Mouse (Mus musculus): ENCODE data around the gene Vmn2r30. TPM values are rescaled to one million over a fixed set of nuclear protein-coding genes. Genes with fewer than 3 reads are reported as not detected.
"Not testable (repeated sequence)": the region's sequence is repeated elsewhere in the genome, so short reads cannot be mapped to it uniquely, and the experiment has no call there.

Vmn2r30 gene
- polyA plus RNA-seq (2015; fragmentation: Nextera tagmentation; extraction: Ambion mirVana), result 0.06 TPM in 1 of 2 replicates, not detected in the other

- not testable (repeated sequence) for H3K4me1 ChIP-seq (replicated peaks); H3K36me3 ChIP-seq; H3K9ac ChIP-seq; H3K27me3 ChIP-seq; ATAC-seq (ENCODE audit: low read depth); H3K4me2 ChIP-seq; H3K9me3 ChIP-seq; H3K4me3 ChIP-seq; H3K27ac ChIP-seq (replicated peaks)
- WGBS, result no CpG with 5 or more reads among the region's 1 CpGs
Observed at GRCm38 (mm10) chr7:7337509-7337908, at the start of gene Vmn2r30. Gene Vmn2r30 (minus strand): TSS chr7:7337609.

GRCm38 (mm10) chr7:7374431-7374830, 37.0 kb upstream of the Vmn2r30 start, which contains the start of gene Gm45783:
Gene Gm45783 (minus strand): TSS chr7:7374573.
- 59% methylated on average over 12 of the region's 12 CpGs for WGBS
- not testable (repeated sequence) for H3K4me1 ChIP-seq (replicated peaks); H3K27me3 ChIP-seq; H3K36me3 ChIP-seq; H3K4me3 ChIP-seq; H3K9me3 ChIP-seq; ATAC-seq (ENCODE audit: low read depth); H3K4me2 ChIP-seq; H3K27ac ChIP-seq (replicated peaks); H3K9ac ChIP-seq

- Histone ChIP-seq H3K4me3 (no peak overlapping the region), H3K9me3 (no peaks in the 10 kb centered on the region), H3K4me2 (no peak overlapping the region), H3K27ac (replicated peaks) (no peak overlapping the region), H3K4me1 (replicated peaks) (peaks cover 12% of the 10 kb centered on the region; the same call in 1 of the 2 replicates), H3K27me3 (no peaks in the 10 kb centered on the region), H3K36me3 (peaks cover 57% of the 10 kb centered on the region), H3K9ac (no peak overlapping the region)
- ATAC-seq (ENCODE audit: low read depth), result no peak
- 83% methylated on average over 16 of the region's 16 CpGs for WGBS
Observed at GRCm38 (mm10) chr7:7295595-7295994, 41.8 kb downstream of the Vmn2r30 start.

- Histone ChIP-seq H3K36me3 (peaks cover 34% of the 10 kb centered on the region), H3K4me3 (no peak overlapping the region), H3K27me3 (no peaks in the 10 kb centered on the region), H3K4me2 (no peak overlapping the region), H3K27ac (replicated peaks) (no peak overlapping the region), H3K9me3 (peaks cover 3% of the 10 kb centered on the region), H3K9ac (no peak overlapping the region), H3K4me1 (replicated peaks) (no peaks in the 10 kb centered on the region)
- 79% methylated on average over 1 of the region's 1 CpGs for WGBS
- ATAC-seq (ENCODE audit: low read depth), result no peak
Observed at GRCm38 (mm10) chr7:7281383-7281782, 56.0 kb downstream of the Vmn2r30 start.

- peak within 1 kb of the TSS; percentile 35 for H3K4me3 ChIP-seq
- H3K9me3 ChIP-seq; H3K4me1 ChIP-seq (replicated peaks); H3K27me3 ChIP-seq: not testable (repeated sequence)
- H3K27ac ChIP-seq (replicated peaks), result peak within 1 kb of the TSS; percentile 10
- peak within 1 kb of the TSS; percentile 17 for H3K9ac ChIP-seq
- ATAC-seq (ENCODE audit: low read depth), result peak; percentile 99
- H3K4me2 ChIP-seq, result peak within 1 kb of the TSS; percentile 41
- H3K36me3 ChIP-seq, result peaks cover 11% of the 10 kb centered on the region
- 44% methylated on average over 45 of the region's 45 CpGs for WGBS
Observed at GRCm38 (mm10) chr7:7277966-7278567, 59.3 kb downstream of the Vmn2r30 start, which contains the start of gene Gm45844. Gene Gm45844 (minus strand): TSS chr7:7278289.

GRCm38 (mm10) chr7:7277556-7277955, 59.9 kb downstream of the Vmn2r30 start:
- not testable (repeated sequence) for H3K27me3 ChIP-seq; H3K4me1 ChIP-seq (replicated peaks); H3K36me3 ChIP-seq; H3K9me3 ChIP-seq
- Histone ChIP-seq H3K27ac (replicated peaks) (peak overlapping the region; percentile 10), H3K9ac (peak overlapping the region; percentile 17), H3K4me3 (peak overlapping the region; percentile 35), H3K4me2 (peak overlapping the region; percentile 41)
- ATAC-seq (ENCODE audit: low read depth), result peak; percentile 79
- 47% methylated on average over 24 of the region's 24 CpGs for WGBS

Small RNA genes lying within 50 kb of the gene (microRNA-seq; reads per million reads assigned to microRNA genes)
- not detected for gene Mir5620

Other genes starting within 250 kb of the Vmn2r30 start
- gene Zfp954, start 216.1 kb downstream of the Vmn2r30 start, polyA plus RNA-seq (2015; fragmentation: Nextera tagmentation; extraction: Ambion mirVana), result 22.1 and 22.3 TPM in 2 replicates
- gene Zfp773, start 200.9 kb downstream of the Vmn2r30 start, polyA plus RNA-seq (2015; fragmentation: Nextera tagmentation; extraction: Ambion mirVana), result 14.7 and 16.1 TPM in 2 replicates
- gene Zfp418, start 166.3 kb downstream of the Vmn2r30 start, polyA plus RNA-seq (2015; fragmentation: Nextera tagmentation; extraction: Ambion mirVana), result 2.9 and 3.2 TPM in 2 replicates
- 8.7 and 9.2 TPM in 2 replicates for gene Zfp772, start 127.6 kb downstream of the Vmn2r30 start, polyA plus RNA-seq (2015; fragmentation: Nextera tagmentation; extraction: Ambion mirVana)
- gene Vmn2r29, start 90.3 kb downstream of the Vmn2r30 start, polyA plus RNA-seq (2015; fragmentation: Nextera tagmentation; extraction: Ambion mirVana), result 0.88 and 1.2 TPM in 2 replicates
- gene Gm45844, start 59.3 kb downstream of the Vmn2r30 start, polyA plus RNA-seq (2015; fragmentation: Nextera tagmentation; extraction: Ambion mirVana), result 3.0 and 6.0 TPM in 2 replicates
- 147 and 148 TPM in 2 replicates for gene Clcn4, start 36.8 kb downstream of the Vmn2r30 start, polyA plus RNA-seq (2015; fragmentation: Nextera tagmentation; extraction: Ambion mirVana)
- gene Gm45783, start 37.0 kb upstream of the Vmn2r30 start, polyA plus RNA-seq (2015; fragmentation: Nextera tagmentation; extraction: Ambion mirVana), result not detected in 2 replicates
- not detected in 2 replicates for gene Vmn2r31, start 62.1 kb upstream of the Vmn2r30 start, polyA plus RNA-seq (2015; fragmentation: Nextera tagmentation; extraction: Ambion mirVana)
- not detected in 2 replicates for gene Vmn2r32, start 142.4 kb upstream of the Vmn2r30 start, polyA plus RNA-seq (2015; fragmentation: Nextera tagmentation; extraction: Ambion mirVana)
- not detected in 2 replicates for gene Vmn2r33, start 229.2 kb upstream of the Vmn2r30 start, polyA plus RNA-seq (2015; fragmentation: Nextera tagmentation; extraction: Ambion mirVana)

Data from neural tube, embryonic 13.5 days (tissue).